Mouse (Mus musculus) regulatory T cell (primary cell): Measurements from ENCODE around the gene Arnt2.

Source experiments
- in situ Hi-C: fragments of 300-600 bp; cut with MboI, MseI; formaldehyde crosslinking; loops from one replicate; pipeline ENCODE4 v1.15.1; 2025; ENCODE audit warnings: high pct_unique_total_duplicates

The Arnt2 gene

DNA sequence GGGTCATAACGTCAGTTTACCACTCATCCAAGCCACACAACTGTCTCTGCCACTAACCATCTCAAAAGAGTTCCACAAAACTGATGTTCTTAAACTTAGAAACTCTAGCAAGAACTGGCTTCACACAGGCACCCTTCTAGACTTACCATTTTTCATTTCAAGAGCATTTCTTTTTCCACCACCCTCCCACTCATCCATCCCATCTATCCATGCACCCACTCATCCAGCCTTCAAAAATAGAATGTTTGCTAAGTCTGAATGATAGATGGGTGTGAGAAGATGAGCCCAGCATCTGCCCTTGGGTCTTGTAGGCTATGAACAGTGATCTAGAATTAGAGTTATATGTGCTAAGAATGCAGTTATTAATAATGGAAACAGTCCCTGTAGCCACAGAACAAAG is 109.7 kb downstream of the Arnt2 start:
- in situ Hi-C loops, result no loop called here

DNA sequence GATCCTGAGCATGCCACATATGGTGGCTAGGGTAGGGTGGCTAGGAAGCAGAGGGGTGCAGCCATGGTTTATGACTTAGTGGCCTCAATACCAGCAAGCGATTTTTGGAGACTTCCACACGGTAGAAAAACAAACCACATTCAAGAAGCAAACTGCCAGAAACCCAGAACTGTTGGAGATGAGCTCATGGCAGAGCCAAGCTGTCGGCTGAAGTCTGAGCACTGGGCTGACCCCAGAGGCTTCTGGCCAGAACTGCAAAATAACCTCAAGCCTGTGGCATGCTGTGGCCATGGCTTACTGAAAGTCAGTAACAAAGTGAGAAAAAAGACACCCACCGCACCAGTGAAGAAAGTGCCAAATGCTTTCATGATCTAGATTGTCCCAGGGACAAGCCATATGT is 110.4 kb downstream of the Arnt2 start:
- in situ Hi-C loops, result no loop called here

DNA sequence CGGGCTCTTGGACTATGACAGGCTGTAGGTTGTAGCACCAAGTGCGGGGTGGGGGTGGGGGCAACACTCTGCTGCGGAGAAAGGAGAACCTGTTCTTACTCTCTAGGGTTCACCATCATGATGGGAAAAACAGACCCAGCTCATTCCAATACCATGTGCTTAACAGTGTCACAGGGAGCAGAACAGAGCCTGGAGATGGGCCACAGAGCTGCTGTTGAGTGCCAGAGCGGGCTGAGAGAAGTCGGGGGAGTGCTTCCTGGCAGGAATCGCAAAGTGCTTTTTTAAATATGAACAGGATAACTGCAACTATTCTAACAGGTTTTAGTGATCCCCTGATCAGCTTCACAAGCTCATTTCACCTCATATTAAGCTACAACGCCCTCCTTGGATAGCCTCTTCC is 116.9 kb downstream of the Arnt2 start:
- in situ Hi-C loops, result no loop called here

DNA sequence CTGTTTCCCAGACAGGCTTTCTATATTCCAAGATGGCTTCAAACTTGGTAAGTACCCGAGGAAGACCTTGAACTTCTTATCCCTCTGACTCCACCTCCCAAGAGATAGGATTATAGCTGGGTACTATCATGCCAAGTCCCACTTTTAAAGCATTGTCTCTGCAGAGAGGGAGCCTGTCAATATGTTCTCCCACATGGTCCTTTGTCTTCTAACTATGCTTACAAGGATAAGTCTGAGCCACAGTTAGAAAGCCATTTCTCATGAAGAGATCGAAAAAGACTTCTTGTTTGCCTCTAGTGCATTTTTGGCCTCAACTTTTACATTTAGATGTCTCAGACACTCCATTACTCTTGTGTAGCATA is 122.8 kb downstream of the Arnt2 start:
- in situ Hi-C loops, result no loop called here

DNA sequence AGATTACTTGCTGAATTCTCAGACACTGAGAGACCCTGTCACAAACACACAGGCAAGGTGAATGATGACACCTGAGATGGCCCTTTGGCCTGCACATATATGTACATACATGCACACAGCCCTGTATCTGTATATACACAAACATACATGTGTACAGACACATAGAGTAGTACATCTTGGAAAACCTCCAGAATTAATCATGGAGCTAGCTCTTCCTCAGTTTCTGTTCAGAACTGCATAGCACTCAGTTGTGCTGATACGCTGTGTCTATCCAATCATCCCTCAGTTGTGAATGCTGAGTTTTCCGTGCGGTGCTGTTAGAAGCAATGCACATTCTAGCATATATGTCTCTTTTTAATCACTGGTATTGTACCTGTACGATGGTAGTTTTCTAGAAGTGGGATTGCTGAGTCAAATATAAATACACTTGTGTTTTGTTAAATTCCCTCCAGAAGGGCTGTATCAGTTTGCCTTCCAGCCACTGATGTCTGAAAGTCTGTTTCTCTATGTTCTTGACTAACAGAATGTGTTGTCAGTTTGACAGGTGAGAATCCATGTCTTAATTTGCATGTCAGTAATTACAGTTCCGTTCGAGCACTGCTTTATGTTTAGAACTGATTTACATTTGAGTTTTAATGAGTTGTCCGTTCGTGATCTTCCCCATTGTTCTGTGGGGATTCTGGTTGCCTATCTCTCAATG is 123.3 kb downstream of the Arnt2 start:
- in situ Hi-C loops, result no loop called here

GRCm38 (mm10) chr7:84285790-84286189 is 124.2 kb downstream of the Arnt2 start:
- in situ Hi-C loops, result no loop called here

DNA sequence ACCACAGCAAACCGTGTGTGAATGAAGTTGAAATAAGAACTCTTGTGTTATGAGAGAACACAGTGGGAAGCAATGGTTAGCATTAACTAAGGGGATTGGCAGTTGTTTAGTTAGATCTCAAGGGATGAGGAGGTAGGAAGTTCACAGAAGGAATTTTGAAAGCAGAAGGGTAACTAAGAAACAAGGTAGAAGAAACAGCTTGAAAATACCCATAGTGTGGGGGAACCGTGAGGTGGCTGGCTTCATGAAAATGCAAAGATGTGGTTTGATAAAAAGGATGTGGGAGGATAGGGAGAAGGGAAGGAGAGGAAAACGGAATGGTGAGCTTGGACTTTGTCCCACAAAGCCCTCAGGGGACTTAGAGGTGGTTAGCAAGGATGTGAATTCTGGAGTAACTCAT is 125.0 kb downstream of the Arnt2 start:
- in situ Hi-C loops, result no loop called here

DNA sequence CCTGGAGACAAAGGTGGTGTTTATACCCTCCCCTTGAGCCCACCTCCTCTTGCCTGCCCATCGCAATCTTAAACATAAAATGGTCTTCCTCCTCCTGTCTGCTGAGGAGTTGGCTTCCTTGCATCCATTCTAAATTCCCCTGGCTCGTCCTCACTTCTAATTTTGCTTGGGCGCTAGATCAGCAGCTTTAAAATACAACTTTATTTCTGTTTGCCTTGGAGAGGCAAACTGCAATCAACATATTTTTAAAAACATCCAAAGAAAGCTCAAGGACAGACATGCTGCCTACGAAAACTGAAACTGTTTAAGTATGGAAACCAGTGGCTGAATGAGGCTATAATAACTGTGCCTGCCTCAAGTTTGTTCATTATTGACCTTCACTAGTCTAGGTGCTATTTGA is 127.7 kb downstream of the Arnt2 start:
- in situ Hi-C loops, result no loop called here

DNA sequence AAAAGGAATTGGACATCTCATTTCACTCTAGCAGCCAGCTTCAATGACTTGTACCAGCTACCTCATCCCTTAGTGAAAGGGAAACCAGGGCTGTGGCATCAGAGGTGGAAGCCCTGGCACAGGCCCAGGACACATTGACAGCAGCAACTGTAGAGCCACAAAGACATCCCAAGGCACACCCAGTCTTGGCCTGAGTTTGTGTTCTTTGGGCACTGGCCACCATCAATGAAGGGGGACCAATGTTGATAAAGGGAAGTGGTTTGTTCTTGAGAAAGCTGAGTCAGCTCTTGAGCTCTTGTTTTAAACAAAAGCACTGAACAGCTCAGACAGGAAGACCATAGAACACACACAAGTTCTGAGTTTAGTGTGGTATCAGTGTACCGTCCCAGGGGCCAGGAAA is 130.7 kb downstream of the Arnt2 start:
- in situ Hi-C loops, result no loop called here

- in situ Hi-C loops, result no loop called here
Observed at GRCm38 (mm10) chr7:84275312-84275711, 134.7 kb downstream of the Arnt2 start.

DNA sequence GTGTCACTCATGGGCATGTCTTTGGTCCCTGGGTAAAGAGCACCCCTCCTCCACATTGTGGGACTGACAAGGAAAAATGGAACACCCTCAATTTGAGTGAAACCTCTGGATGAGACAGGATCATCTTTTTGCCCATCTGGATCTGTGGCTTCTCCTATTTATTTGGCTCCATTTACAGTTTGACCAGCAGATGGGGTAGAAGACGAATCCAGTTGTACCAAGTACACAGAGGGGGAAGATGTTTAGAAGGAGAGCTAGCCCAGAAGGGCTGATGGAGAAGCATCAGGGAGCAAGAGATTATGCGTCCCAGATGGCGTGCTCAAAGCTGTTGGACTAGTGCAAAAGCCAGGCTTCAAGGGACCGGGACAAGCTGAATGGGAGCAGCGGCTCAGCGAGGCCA is 136.0 kb downstream of the Arnt2 start:
- in situ Hi-C loops, result loop anchor here (5.0 kb wide), 1 partner anchor 187 kb away; the partner anchor contains the start of gene Cemip

GRCm38 (mm10) chr7:84272206-84272818 is 137.7 kb downstream of the Arnt2 start:
- in situ Hi-C loops, result loop anchor here (5.0 kb wide), 1 partner anchor 185 kb away; the partner anchor contains the start of gene Cemip

- in situ Hi-C loops, result loop anchor here (5.0 kb wide), 1 partner anchor 184 kb away; the partner anchor contains the start of gene Cemip
Observed at GRCm38 (mm10) chr7:84271429-84271828, 138.5 kb downstream of the Arnt2 start.

DNA sequence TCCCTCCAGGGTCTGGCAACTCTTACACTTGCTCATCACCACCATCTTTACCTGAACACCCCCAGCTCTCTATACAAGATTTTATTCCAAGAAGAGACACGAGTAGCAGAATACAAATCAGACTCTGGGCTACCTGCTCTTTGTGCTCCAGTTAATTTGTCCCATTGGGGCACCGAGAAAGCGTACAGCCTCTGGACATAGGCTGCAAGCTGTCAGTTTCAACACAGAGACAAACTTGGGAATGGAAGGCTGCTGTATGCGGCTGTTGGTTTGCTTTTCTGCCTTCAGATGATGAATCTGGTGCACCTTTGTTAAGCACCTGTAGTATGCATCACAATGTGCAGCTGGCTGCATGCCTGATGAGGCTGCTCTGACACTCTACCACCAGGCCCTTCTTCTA is 146.5 kb downstream of the Arnt2 start:
- in situ Hi-C loops, result no loop called here

DNA sequence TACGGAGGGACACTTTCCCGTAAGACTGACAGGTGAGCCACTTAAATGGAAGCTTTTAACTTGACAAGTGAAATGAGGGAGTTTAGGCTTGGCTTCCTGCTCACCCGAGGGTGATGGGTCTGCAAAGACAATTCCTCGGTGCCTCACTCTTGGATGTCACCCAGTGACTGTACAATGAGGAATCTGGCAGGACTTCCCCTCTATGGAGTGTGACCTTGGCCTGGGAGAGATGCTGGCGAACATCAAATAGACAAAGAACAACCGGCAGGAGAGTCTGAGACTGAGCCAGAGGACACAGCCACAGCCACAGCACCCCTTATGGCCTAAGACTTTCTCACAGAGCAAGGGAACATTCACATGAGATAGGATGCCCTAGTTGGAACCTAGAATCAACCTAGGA is 148.6 kb downstream of the Arnt2 start:
- in situ Hi-C loops, result no loop called here

GRCm38 (mm10) chr7:84260401-84260800 is 149.6 kb downstream of the Arnt2 start:
- in situ Hi-C loops, result no loop called here

- in situ Hi-C loops, result no loop called here
Observed at GRCm38 (mm10) chr7:84259309-84259985, 150.5 kb downstream of the Arnt2 start.

DNA sequence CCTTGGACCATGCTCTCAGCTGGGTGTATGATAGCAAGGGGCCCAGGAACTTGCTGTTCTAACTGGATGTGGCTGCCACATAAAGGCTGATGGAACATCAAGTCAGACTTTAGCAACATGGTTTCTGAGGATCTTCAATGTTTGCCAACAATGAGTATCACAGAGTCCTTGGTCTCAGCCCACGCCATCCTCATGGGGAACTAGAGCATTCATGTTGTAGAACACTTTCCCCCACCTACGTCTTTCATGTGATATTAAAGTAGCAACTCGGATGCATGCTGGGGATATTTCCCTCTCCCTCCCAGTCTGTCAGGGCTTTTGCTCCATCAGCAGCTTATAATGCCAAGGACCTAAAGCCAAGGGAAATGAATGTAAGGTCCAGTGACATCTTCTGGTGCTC is 153.3 kb downstream of the Arnt2 start:
- in situ Hi-C loops, result no loop called here

DNA sequence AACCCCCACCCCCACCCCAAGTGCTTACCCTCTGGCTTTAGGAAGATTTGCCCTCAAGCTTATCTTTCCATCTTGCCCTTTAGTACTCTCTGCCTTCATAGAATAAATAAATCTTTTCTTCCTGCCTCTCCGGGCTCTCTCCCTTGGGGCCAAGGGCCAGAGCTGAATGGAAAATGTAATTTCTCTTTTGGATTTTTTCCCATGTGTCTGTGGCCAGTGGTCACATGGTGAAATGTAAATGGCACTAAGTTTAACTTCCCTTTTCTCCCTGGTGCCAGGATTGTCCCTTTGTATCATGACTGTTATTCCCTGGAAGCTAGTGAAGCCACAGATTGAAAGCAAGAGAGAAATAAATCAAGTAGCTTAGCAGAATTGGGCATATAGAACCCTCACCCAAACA is 153.7 kb downstream of the Arnt2 start:
- in situ Hi-C loops, result no loop called here

DNA sequence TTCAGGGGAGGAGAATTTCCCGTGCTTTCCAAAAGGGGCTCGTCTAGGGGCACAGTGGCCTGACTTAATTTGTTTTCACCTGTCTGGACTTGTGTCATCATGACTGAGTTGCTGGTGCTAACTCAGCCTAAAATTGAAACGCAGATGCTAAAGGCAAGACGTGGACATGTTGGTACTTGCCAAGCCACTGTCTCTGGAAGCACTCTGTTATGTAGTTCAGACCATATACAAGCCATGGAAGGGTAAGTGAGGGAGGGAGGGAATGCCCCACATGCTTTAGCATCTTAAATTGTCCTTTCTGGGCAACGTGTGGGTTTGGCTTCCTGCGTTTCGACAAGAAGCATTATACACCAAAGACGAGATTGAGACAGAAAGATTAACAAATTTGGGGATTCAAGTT is 155.1 kb downstream of the Arnt2 start:
- in situ Hi-C loops, result no loop called here

- in situ Hi-C loops, result no loop called here
Observed at GRCm38 (mm10) chr7:84254311-84254710, 155.7 kb downstream of the Arnt2 start.

GRCm38 (mm10) chr7:84251667-84252066 is 158.3 kb downstream of the Arnt2 start:
- in situ Hi-C loops, result no loop called here

DNA sequence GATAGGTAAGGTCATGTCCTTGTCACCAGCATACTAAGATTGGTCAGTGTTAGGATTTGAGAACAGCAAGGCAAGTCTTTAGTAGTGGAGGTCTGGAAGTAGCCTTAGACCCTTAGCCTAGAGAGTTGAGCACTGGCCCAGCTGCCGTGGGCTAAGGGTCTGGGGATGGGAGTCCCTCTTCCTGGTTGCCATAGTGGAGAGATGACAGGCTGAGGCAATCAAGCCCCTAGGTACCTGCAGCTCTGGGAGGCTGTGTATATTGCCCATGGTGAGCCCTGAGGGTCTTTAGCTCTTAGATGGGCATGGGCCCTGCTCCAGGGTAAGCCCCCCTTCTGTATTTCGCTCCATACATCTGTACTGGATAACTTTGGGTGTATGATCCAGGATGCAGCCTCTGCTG is 159.2 kb downstream of the Arnt2 start:
- in situ Hi-C loops, result no loop called here
